Mouse (Mus musculus): ENCODE data around the gene Sept9. TPM values are rescaled to one million over a fixed set of nuclear protein-coding genes. Genes with fewer than 3 reads are reported as not detected.

Gene Sept9
- polyA plus RNA-seq, 1 experiment from 2014 or later = 123 TPM

- no peak overlapping the region for H3K4me3 ChIP-seq (ENCODE audit: low read length)
- H3K4me2 ChIP-seq (replicated peaks; ENCODE audit: low read depth, low read length) = no peak overlapping the region
- H3K9ac ChIP-seq (replicated peaks; ENCODE audit: low read length) = no peak overlapping the region
- peaks cover 51% of the 10 kb centered on the region for H3K4me1 ChIP-seq (ENCODE audit: insufficient read depth, low read length)
- no peak for ATAC-seq (ENCODE audit: low FRiP score, low TSS enrichment)
- no peaks in the 10 kb centered on the region for H3K9me3 ChIP-seq (ENCODE audit: low read length)
- 80% methylated on average over 7 of the region's 7 CpGs for WGBS
- H3K36me3 ChIP-seq (ENCODE audit: insufficient read depth, low read length) = peaks cover 6% of the 10 kb centered on the region; the same call in 1 of the 2 replicates
- no peaks in the 10 kb centered on the region for H3K27me3 ChIP-seq (ENCODE audit: insufficient read depth, low read length)
- H3K27ac ChIP-seq (ENCODE audit: low read length) = peak overlapping the region; percentile 65; the same call in 1 of the 2 replicates
Observed at GRCm38 (mm10) chr11:117305509-117306188, 106.2 kb downstream of the Sept9 start.

DNA sequence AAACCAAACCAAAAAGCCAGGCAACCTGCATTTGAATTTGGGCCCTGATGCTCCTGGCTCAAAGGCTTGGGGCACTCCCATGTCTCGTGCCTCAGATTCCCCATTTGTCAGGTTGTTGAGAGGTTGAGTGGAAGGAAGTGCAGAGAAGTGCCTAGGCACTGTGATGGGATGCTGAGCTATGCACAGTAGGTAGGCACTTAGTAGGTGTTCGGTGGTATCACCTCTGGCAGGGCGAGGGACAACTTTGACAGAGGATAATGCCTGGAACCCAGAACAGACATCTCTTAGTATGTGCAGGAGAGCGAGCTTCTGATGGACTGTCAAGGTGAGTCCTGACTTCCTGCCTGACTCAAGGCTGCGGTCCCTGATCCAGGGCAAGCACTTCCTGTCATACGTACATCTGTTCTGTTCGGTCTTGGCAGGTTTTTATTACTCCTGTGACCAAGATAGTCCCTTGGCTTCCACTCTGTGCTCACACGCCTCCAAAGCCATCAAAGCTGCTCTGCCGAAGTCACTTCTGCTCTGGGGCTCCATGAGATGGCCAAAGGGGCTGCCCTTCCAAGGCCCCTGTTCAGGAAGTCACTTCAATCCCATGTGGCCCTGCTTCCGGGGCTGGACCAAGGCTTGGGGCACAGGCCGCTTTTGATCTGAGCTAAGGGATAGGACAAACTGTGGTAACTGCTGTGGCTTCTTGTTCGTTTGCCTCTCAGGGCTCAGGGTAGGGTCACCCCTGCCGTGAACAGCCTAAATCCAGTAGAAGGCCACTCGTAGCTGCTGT, 107.0 kb downstream of the Sept9 start:
- Histone ChIP-seq H3K4me1 (ENCODE audit: insufficient read depth, low read length) (peaks cover 59% of the 10 kb centered on the region), H3K9ac (replicated peaks; ENCODE audit: low read length) (0 out of 2 replicates have a peak overlapping the region, but pooled peaks have one; percentile 2), H3K27ac (ENCODE audit: low read length) (peak overlapping the region; percentile 65), H3K4me3 (ENCODE audit: low read length) (no peak overlapping the region), H3K4me2 (replicated peaks; ENCODE audit: low read depth, low read length) (no peak overlapping the region), H3K27me3 (ENCODE audit: insufficient read depth, low read length) (no peaks in the 10 kb centered on the region), H3K36me3 (ENCODE audit: insufficient read depth, low read length) (peaks cover 6% of the 10 kb centered on the region; the same call in 1 of the 2 replicates), H3K9me3 (ENCODE audit: low read length) (no peaks in the 10 kb centered on the region)
- ATAC-seq (ENCODE audit: low FRiP score, low TSS enrichment) = no peak
- 55% methylated on average over 14 of the region's 14 CpGs for WGBS

- H3K27me3 ChIP-seq (ENCODE audit: insufficient read depth, low read length) = no peaks in the 10 kb centered on the region
- ATAC-seq (ENCODE audit: low FRiP score, low TSS enrichment) = peak; percentile 62
- H3K36me3 ChIP-seq (ENCODE audit: insufficient read depth, low read length) = peaks cover 6% of the 10 kb centered on the region; the same call in 1 of the 2 replicates
- no peak overlapping the region for H3K4me3 ChIP-seq (ENCODE audit: low read length)
- H3K27ac ChIP-seq (ENCODE audit: low read length) = peak overlapping the region; percentile 82
- H3K9ac ChIP-seq (replicated peaks; ENCODE audit: low read length) = peak overlapping the region; percentile 40
- 0 out of 2 replicates have a peak overlapping the region, but pooled peaks have one; percentile 21 for H3K4me2 ChIP-seq (replicated peaks; ENCODE audit: low read depth, low read length)
- H3K4me1 ChIP-seq (ENCODE audit: insufficient read depth, low read length) = peaks cover 70% of the 10 kb centered on the region
- 15% methylated on average over 13 of the region's 13 CpGs for WGBS
- H3K9me3 ChIP-seq (ENCODE audit: low read length) = no peaks in the 10 kb centered on the region
Observed at GRCm38 (mm10) chr11:117307895-117308786, 108.7 kb downstream of the Sept9 start.

GRCm38 (mm10) chr11:117309108-117309917, 109.9 kb downstream of the Sept9 start:
- H3K4me2 ChIP-seq (replicated peaks; ENCODE audit: low read depth, low read length) = no peak overlapping the region
- 40% methylated on average over 17 of the region's 17 CpGs for WGBS
- H3K27me3 ChIP-seq (ENCODE audit: insufficient read depth, low read length) = no peaks in the 10 kb centered on the region
- peak overlapping the region; percentile 40 for H3K9ac ChIP-seq (replicated peaks; ENCODE audit: low read length)
- no peak for ATAC-seq (ENCODE audit: low FRiP score, low TSS enrichment)
- H3K9me3 ChIP-seq (ENCODE audit: low read length) = no peaks in the 10 kb centered on the region
- peaks cover 82% of the 10 kb centered on the region for H3K4me1 ChIP-seq (ENCODE audit: insufficient read depth, low read length)
- H3K36me3 ChIP-seq (ENCODE audit: insufficient read depth, low read length) = no peaks in the 10 kb centered on the region
- H3K4me3 ChIP-seq (ENCODE audit: low read length) = no peak overlapping the region
- H3K27ac ChIP-seq (ENCODE audit: low read length) = peak overlapping the region; percentile 82

DNA sequence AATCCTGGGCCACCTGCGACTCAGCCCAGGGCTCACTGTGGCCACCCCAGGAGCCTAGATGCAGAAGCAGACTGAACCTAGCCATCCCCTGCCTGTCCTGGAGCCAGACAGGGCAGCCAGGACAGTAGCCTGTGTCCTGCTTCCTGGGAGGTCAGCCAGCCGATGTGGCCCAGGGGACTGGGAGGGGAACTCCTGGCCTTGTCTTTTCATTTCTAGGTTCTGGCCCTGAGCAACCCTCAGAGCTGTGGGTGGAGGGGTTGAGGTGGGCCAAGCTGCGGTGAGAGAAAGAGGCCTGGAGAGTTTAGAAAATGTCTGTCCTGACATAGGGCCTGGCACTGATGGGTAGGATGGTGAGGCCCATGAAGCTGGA, 110.4 kb downstream of the Sept9 start:
- Histone ChIP-seq H3K4me2 (replicated peaks; ENCODE audit: low read depth, low read length) (no peak overlapping the region), H3K9me3 (ENCODE audit: low read length) (no peaks in the 10 kb centered on the region), H3K36me3 (ENCODE audit: insufficient read depth, low read length) (no peaks in the 10 kb centered on the region), H3K4me3 (ENCODE audit: low read length) (no peak overlapping the region), H3K27ac (ENCODE audit: low read length) (no peak overlapping the region), H3K27me3 (ENCODE audit: insufficient read depth, low read length) (no peaks in the 10 kb centered on the region), H3K9ac (replicated peaks; ENCODE audit: low read length) (0 out of 2 replicates have a peak overlapping the region, but pooled peaks have one; percentile 17), H3K4me1 (ENCODE audit: insufficient read depth, low read length) (peaks cover 88% of the 10 kb centered on the region)
- 62% methylated on average over 3 of the region's 3 CpGs for WGBS
- ATAC-seq (ENCODE audit: low FRiP score, low TSS enrichment) = no peak

DNA sequence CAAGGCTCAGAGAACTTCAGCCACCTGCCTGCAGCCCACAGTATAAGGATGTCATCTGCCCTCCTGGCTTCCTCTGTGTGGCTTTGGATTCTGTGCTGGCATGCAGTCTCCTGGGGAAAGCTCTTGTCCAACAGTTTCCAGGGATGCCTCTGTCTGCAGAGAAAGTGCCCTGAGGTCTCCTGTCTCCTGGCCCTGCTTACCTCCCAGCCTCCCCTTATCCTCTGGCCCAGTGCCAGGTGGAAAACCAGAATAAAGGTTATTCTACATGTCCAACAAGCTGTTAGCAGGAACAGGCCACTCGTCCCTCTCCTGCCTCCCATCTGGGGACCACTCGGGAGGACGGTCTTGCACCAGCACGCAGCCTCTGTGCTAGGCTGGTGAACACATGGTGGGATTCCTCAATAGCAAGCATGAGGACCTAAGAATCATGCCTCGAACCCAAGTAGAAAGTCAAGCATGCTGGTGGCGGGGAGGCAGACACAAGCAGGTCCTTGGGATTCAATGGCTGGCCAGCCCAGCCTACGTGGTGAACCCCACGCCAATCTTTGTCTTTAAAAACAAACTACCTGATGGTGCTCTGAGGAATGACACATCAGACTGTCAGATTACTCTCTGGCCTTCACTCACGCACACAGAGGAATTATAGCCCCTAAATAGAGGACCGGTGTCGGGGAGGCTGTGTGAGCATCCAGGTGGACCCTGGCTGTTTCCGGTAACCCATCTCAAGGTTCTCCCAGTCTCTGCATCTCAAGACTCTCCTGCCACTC, 111.1 kb downstream of the Sept9 start:
- Histone ChIP-seq H3K4me1 (ENCODE audit: insufficient read depth, low read length) (peaks cover 93% of the 10 kb centered on the region), H3K9me3 (ENCODE audit: low read length) (no peaks in the 10 kb centered on the region), H3K27ac (ENCODE audit: low read length) (no peak overlapping the region; the same call in 1 of the 2 replicates), H3K4me2 (replicated peaks; ENCODE audit: low read depth, low read length) (no peak overlapping the region), H3K4me3 (ENCODE audit: low read length) (no peak overlapping the region), H3K27me3 (ENCODE audit: insufficient read depth, low read length) (no peaks in the 10 kb centered on the region), H3K36me3 (ENCODE audit: insufficient read depth, low read length) (no peaks in the 10 kb centered on the region), H3K9ac (replicated peaks; ENCODE audit: low read length) (no peak overlapping the region; the same call in 1 of the 2 replicates)
- WGBS = 87% methylated on average over 12 of the region's 12 CpGs
- ATAC-seq (ENCODE audit: low FRiP score, low TSS enrichment) = no peak

DNA sequence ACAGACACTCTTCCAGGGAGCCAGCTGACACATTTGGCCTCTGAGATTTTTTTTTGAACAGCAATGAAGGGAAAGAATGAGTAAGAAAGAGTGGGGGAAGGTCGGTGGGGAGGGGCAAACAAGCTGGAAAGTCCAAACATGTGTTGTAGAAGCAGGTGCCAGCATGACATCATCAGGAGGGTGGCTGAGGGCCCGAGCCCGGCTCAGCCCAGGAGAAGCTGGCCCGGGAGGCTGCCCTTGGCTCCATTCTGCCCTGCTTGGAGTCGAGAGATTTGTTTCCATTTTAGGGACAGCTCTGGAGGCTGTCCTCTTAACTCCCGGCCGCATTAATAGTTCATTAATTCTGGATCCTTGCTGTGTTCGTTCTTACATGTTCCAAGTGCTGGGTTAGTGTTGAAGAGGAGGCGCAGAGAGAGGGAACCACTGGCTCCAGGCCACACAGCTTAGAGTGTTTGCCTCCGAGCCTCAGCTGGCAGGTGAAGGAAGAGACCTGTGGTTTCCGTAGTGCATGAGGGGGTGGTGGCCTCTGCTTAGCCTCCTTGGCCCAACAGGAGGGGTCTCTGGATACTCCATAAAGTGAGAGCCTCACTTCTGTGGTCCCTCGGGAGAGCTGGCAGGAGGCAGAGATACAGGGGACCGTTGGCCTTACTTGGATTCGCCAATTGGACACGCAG, 111.8 kb downstream of the Sept9 start:
- peak overlapping the region; percentile 90 for H3K27ac ChIP-seq (ENCODE audit: low read length)
- no peaks in the 10 kb centered on the region for H3K27me3 ChIP-seq (ENCODE audit: insufficient read depth, low read length)
- no peaks in the 10 kb centered on the region for H3K9me3 ChIP-seq (ENCODE audit: low read length)
- H3K4me2 ChIP-seq (replicated peaks; ENCODE audit: low read depth, low read length) = no peak overlapping the region
- ATAC-seq (ENCODE audit: low FRiP score, low TSS enrichment) = no peak
- H3K4me1 ChIP-seq (ENCODE audit: insufficient read depth, low read length) = peaks cover 93% of the 10 kb centered on the region
- no peak overlapping the region for H3K4me3 ChIP-seq (ENCODE audit: low read length)
- no peaks in the 10 kb centered on the region for H3K36me3 ChIP-seq (ENCODE audit: insufficient read depth, low read length)
- WGBS = 58% methylated on average over 15 of the region's 15 CpGs
- H3K9ac ChIP-seq (replicated peaks; ENCODE audit: low read length) = peak overlapping the region; percentile 13; the same call in 1 of the 2 replicates

Data from kidney, embryonic 16.5 days (tissue).